Mouse (Mus musculus) liver, embryonic 14.5 days (tissue): ENCODE results near the gene Cnga3.

ENCODE experiments used
- CTCF ChIP-seq: IDR thresholded peaks from 2 replicates; pipeline ENCODE4 v1.5.1; 2016; ENCODE audit warnings: antibody characterized with exemption, low read depth, control low read depth
- EP300 ChIP-seq: IDR thresholded peaks from 2 replicates; pipeline ENCODE4 v1.6.1; 2016; ENCODE audit warnings: antibody characterized with exemption, low read depth

DNA sequence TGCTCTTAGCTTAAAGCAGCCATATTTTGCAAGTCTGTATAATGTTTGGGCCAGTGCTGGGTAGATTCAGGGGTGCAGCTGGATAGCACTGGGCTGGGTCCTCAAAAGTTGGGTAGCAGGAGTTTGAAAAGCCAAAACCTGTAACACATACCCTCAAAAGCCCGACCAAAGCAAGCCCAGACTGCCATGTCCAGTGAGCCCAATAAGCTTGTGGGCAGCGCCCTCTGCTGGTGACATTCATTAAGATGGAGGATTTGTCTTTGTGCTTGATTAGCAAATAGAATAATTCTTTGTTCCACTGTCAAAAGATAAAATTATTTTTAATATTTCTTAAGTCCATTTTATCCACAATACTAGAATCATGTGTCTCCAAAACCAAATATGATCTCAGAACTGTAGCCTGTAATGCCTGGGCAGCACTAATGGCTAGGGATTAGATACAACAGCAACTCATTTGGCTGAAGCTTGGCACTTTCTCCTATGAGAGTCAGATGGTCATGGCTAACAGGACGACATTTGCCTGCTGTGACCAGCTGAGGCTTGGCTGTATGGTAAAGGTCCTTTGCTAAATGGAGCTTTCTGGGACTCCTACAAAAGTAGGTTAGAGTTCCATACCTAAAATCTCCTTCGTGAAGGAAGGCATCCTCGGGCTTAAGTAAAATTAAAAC lies 36.5 kb downstream of the Cnga3 start:
- TF ChIP-seq CTCF (peak; percentile 82), EP300 (no peak)
